Mouse (Mus musculus) spleen, adult 18-20 months (tissue): Measurements from ENCODE around the gene Ttf1.
A peak's percentile ranks its signal among the peaks of the same experiment; 100 is the strongest.
"Not testable (repeated sequence)": the region's sequence is repeated elsewhere in the genome, so short reads cannot be mapped to it uniquely, and the experiment has no call there.

ENCODE experiments used
- DNase-seq, 2 experiments: peaks; one replicate each; pipeline ENCODE4 v3.0.0; 2022; ENCODE audit warnings: mixed read lengths in 2 of 2

Gene Ttf1

DNA sequence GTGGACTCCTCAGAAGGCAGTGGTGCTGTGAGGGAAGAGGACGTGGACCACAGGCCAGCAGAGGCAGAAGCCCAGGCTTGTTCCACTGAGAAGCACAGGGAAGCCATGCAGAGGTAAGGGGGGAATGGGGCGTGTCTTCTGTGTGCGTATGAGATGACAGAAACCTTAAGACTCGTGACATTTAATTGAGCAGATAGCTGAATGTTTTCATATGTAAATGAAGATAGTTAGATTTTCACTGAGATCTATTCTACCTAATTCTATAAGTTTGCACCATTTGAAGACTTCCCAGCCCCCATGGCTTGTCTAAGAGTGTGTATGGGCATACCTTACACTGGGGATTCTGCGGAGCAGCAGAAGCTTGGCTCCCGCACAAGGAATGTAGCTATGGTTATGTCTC, 5.7 kb downstream of the Ttf1 start:
- DNase-seq: no peak

DNA sequence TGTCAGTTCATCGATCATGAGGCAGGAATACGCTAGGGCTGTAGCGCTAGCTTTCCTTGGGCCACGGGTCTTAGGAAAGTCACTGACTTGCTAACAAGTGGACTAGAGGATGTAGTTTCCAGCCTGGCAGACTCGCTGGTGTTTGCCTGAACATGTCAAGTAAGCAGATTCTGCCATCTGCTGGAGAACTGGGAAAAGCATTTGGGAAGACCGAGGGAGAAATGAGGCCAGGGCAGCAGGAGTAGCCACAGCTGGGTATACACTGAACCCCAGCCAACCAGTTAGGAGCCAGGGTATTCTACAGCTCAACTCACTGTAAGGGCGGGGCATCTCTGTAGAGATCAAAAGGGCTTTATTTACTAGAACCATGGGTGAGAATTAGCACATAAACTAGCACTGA, 6.3 kb downstream of the Ttf1 start:
- no peak for DNase-seq

DNA sequence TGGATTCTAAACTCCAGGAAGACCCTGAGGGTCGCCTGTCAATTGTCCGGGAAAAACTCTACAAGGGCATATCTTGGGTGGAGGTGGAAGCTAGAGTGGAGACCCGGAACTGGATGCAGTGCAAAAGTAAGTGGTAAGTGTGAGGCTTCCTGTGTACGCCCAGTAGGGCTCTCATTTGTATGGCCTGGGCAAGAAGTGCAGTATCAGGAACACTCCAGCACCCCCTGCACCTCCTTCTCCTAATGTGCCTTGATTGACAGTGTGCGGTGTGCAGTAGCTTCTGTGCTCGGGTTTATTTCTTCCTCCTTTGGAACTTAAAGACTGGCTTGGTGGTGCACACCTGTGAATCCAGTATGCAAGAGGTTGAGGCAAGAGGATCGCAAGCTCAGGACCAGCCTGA, 14.6 kb downstream of the Ttf1 start:
- no peak for DNase-seq

DNA sequence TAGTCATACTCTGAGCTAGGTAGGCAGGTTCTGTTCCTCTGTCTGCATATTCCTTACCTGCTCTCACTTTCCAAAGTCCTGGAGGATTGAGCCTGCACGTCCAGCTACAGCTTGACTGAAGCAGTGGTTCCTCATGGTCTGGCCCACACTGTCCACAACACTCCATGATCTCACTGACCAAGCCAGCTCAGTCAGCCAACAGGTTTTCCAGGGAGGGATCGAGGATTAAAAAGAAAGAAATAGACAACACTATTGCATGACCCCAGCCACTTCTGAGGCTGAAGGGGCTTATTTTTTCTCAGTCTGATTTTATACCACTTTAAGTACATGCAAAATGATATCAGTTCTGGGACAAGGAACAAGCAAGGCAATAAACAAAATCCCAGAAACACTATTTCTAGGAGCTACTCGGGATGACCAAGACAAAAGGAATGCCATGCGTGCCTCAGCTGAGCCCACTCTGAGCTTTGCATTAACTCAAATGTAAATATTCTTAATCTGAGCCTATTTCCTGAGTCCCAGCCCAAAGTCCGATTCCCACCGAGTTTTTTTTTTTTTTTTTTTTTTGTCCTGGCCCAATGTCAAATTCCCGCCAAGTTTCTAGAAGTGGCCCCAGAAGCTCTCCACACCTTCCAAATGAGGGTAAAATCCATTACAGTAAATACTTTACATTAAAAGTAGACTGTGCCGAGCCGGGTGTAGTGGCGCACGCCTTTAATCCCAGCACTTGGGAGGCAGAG, 15.4 kb downstream of the Ttf1 start:
- no peak for DNase-seq

GRCm38 (mm10) chr2:29076226-29076625, 16.2 kb downstream of the Ttf1 start:
- DNase-seq: no peak

DNA sequence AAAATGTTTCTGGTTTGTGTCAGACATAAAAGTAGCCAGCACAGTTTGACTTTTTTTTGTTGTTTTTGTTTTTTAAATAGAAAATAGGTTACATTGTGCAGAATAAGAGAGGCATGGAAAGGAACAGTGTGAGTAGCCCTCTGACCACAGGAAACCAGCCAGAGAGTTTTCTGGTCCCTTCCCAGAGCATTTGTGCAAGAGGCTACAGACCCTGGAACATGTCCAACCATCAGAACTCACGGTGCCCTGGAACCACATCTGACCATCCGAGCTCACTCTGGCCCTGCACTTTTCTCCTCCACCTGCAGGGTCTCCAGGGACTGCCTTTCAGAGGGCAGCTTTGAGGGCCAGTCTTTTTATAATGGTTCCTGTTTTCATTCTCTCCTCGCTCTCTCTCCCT, 21.9 kb downstream of the Ttf1 start:
- no peak for DNase-seq

DNA sequence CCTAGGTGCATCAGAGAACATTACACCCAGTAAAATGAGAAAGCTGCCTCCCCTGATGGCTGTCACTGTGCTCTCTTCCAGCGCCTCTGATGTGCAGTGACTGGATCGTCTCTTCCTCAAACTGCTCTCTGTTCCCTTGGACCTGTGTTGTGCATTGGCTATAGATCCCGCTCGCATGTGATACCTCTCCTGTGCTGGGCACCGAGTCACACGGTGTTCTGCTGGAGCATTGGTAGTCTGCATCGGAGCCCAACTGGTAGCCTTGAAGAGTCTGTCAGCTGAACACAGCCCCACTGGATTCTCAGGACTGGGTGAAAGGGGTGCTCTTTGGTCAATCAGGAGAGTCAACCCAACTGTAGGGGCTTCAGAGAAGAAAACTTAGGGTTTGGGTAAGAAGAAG, 26.0 kb downstream of the Ttf1 start:
- DNase-seq: no peak

DNA sequence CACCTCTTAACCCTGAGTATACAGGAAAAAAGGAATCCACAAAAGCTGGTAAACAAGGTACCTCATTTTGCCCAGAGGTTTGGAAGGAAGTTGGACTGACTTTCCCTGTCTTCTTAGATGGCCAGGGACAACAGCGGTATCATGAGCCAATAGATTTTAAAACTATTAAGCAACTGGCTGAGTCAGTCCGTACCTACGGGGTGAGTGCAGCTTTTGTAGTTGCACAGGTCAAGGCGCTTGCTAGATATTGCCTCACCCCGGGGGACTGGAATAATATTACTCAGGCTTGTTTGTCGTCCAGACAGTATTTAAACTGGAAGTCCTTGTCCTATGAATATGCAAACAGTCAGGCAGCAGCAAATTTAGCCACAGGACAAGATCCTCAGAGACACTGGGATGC, 29.2 kb downstream of the Ttf1 start:
- not testable (repeated sequence) for DNase-seq

DNA sequence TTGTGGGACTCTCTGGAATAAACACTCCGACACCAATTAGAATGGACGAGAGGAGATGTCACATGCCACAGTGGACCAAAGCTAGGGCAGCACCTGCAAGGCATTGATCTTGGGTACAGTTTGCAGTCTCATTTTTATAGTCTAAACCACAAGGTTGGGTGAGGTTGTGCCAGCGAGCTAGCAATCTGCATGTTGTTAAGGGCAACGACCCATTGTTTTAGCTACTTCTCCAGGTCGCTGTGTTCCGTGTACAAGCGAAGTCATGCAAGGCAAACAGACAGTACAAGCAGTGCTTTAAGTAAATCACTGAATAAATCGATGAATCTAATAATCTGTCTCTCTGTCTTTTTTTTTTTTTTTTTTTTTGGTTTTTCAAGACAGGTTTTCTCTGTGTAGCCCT, 35.6 kb downstream of the Ttf1 start:
- no peak for DNase-seq

DNA sequence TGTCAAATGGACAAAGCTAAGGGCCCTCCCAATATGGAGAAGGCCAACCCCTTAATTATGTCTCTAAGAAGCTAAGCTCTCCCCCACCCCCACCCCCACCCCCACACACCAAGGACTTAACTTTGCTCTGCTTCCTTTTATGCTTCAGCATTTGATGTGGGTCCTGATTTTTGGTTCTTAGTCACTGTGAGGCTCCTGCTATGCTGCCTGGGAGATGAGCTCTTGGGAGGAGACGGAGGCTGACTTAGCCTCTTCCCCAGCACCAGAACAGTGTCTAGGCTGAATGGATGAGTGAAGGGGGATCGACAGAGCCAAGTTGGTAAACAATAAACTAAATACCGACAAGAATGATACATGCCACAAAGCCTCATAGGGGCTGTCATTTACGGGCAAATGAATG, 36.7 kb downstream of the Ttf1 start:
- DNase-seq: no peak

DNA sequence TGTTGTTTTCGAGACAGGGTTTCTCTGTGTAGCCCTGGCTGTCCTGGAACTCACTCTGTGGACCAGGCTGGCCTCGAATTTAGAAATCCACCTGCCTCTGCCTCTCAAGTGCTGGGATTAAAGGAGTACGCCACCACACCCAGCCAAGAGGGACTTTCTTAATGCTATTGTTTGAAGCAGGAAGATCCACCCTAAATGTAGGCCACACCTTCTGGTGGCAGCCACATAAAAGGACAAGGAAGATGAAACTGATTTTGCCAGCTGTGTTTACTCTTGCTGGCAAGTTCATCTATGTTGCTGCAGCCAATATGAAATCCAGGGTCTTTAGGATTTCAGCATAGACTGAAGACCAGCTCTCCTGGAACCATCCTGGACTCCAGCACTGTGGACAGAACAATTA, 37.4 kb downstream of the Ttf1 start:
- DNase-seq: no peak

- DNase-seq: not testable (repeated sequence)
Measured at GRCm38 (mm10) chr2:29097955-29098354, 37.9 kb downstream of the Ttf1 start.

- DNase-seq: no peak
Measured at GRCm38 (mm10) chr2:29098786-29099185, 38.7 kb downstream of the Ttf1 start.

DNA sequence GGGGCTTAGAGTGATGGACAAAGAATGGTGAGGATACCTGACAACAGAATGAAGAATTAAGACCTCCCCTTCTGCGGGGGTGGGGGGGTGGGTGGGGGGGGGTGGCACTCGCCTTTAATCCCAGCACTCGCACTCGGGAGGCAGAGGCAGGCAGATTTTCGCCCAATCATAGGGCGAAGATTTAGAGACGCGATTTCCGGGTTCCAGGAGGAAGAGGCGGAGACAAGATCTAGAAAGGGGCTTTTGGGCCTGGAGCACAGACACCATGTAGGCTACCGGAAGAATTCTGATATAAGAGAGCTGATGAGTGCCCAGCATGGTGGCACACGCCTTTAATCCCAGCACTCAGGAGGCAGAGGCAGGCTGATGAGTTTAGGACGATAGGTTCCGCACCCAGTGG, 39.6 kb downstream of the Ttf1 start:
- DNase-seq: no peak

- DNase-seq: no peak
Measured at GRCm38 (mm10) chr2:29100822-29101534, 40.9 kb downstream of the Ttf1 start.

DNA sequence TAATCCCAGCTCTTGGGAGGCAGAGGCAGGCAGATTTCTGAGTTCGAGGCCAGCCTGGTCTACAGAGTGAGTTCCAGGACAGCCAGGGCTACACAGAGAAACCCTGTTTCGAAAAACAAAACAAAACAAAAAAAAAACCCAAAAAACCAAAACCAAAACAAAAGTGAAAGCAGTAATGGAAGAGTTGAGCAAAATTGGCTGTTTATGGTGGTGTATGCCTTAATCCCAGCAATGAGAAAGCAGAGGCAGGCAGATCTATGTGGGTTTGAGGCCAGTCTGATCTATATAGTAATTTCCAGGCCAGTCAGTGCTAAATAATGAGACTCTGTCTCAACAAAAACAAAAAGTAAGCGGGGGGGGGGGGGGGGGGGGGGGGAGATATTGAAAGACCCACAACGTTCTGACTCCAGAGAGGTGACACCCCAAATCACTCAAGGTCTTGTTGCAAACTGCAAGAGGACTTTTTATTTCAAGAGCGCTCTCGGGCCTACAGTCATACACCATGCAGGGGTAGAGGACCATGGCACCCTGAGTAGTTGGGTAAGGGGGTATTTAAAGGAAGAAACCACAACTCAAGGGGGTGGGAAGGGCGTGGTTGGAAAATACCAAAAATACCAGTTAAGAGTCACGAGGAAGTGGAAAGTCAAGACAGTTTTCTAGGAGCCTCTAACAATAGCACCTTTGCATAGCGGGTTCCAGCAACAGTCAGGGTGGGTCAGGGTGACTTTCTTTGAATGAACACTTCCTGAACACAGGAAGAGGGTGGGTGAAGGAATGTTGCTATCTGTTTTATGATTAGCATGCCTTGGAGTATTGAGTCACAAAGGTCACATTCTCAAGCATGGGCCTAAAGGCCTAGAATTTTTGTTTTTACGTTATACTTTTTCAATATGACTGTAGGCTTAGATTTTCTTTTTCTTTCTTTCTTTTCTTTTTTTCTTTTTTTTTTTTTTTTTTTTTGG, 42.6 kb downstream of the Ttf1 start:
- not testable (repeated sequence) for DNase-seq

GRCm38 (mm10) chr2:29120969-29121368, 60.9 kb downstream of the Ttf1 start:
- DNase-seq: no peak

DNA sequence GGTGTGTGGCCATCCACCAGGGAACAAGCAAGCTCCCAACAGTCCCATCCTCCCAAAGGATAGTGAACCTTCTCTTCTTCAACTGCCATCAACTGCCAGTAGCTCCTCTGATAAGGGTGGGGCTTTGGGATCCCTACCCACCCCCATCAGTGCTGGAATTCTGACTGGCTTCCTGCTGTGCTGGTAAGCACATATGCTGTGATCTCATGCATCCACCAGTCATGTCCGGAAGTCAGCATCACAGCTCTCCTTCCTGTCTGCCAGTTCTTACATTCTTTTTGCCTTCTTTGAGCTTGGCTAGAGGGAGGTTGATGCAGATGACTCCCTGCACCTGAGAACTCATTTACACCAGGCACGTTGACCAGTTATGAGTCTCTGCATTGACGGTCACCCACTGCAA, 62.4 kb downstream of the Ttf1 start:
- no peak for DNase-seq

DNA sequence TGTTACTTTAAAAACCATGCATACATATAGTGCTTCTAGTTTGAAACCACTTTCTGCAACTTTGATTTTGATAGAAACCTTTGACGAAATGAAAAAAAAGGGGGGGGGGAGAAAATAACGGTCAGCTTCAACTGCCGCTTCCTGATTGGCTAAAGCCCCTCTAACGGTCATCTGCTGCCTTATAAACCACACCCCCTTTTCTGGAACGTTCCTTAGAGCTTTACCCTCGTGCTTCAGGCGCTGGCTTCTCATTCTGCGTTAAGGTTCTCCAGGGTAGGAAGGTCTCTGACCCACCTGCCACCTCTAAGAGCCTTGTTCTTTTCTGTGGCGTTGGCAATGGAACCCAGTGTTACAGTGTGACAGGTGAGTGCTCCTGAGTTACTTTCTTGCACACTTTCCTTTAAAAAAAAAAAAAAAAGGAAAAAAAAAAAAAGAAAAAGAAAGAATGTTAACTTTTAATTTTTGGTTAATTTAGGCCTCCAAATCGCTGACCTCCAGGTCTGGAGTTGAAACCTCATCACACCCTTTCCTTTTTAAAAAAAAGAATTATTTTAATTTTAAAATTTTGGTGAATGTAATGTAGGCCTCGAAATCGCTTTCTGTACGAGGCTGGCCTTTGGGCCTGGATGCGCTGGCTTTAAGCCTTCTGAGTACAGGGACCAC, 64.0 kb downstream of the Ttf1 start, which contains the start of gene Setx:
Gene Setx (plus strand): TSS at position 275 of the 663 bp plus-strand sequence.
- no peak for DNase-seq

- DNase-seq: no peak
Measured at GRCm38 (mm10) chr2:29124571-29124935, 64.5 kb downstream of the Ttf1 start.

GRCm38 (mm10) chr2:29124936-29125701, 65.1 kb downstream of the Ttf1 start:
- DNase-seq: peak; percentile 99 to 100
